Mouse (Mus musculus): ENCODE data around the gene Zfp574.

Zfp574 gene

DNA sequence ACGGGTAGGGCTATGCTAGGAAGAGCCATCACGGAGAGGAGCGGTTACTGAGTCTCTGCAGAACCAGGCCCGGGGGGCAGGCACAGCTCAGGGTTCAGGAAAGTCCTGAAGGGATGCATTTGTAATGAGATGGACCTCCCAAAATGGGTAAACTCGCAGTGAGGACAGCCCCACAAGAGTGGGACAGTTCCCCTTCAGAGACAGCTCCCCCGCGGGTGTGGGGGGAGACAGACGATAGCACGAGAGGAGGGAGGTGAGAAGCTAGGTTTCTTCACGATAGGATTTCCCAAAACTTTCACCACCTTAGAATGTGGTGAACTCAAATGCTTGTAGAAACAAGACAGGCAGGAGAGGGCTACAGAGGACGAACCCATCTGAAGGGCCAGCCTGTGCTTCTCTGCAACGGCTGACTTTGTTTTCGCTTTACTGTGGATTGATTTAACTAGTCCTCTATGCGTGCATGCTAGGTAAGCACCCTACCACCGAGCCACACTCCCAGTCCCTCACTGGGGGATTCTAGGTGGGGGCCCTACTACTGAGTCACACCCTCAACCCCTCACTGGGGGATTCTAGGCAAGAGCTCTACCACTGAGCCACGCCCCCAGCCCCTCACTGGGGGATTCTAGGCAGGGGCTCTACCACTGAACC lies 40.7 kb downstream of the Zfp574 start:
- DNase-seq, result no peak

DNA sequence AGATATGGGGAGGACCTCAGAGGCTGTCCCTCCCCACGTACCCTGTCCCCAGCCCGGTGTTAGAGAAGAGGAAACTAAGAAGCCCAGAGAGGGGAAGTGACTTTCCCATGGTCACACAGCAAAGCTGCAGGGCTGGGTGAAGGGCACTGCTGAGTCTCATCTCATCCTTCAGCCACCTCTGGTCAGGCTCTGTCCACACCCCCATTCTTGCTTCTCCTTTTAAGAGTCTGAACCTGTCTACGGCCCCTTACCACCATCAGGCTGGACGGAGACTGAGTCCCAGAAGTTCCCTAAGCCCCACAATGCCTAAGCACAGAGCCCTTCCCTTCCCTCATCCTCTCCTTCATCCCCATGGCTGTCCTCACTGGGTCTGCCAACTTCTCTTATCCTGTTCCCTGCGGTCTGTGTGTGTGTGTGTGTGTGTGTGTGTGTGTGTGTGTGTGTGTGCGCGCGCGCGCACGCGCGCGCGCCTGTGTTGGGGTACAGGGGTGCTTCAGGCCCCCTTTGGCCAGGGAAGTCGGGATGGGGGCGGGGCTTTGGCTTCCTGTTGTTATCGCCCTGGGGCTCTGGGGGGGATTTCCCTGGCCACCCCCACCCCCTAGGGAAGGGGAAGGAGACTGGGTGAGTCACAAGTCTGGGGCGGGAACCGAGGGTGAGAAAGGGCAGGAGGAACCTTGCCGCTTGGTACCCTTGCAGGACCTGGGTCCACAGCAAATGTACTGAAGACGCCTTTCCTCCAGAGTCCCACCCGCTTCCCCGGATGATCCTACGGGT lies 47.9 kb downstream of the Zfp574 start:
- DNase-seq, result peak in 1 of 2 experiments; percentile 33

DNA sequence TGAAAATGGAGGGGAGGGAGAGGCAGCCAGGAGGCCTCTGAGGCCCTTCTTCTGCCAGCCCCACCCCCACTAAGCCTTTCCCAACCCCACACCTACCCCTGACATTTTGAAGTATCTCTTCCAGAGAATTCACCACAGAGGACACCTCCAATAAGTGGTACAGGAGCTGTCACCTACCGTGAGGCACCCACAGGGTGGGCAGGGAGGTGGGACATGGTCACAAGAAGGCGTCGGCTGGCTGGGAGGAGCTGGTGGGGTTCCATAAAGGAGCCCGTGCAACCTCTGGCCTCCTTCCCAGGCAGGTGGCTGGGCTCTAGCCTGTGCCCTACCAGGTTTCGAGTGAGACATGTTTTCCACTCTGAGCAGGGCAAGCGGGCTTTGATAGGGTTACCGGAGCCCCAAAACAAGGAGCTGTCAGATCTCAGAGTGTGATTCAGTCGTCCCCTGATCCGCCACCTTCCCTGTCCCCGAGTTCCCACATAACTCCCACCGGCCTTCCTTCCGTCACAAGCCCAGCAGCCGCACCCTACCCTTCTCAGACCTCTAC lies 48.9 kb downstream of the Zfp574 start:
- DNase-seq, result peak in 1 of 2 experiments; percentile 3

DNA sequence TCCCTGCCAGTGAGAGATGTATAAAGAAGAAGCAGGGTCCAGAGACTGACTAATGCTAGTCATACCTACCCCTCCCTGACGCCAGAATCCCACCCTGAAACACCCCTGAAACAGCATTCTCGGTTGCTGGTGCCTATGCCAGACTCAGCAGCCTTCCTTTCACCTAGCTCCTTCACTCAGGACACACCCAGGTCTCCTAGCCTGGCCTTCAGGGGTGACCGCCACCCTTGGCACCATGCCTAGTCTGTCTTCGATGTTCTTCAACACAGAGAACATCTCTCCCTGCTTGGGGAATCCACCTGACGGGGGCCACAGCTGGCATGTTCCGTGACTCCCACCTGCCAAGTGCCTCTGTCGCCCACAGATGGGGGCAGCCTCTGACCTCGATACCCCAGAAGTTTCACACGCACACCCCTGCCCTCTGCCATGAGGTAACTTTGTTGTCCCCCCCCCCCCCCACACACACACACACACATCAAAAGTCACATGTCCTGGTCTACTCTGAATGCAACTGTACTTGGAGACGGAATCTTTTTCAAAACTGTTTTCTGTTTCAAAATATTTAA lies 53.4 kb downstream of the Zfp574 start:
- no peak for DNase-seq

DNA sequence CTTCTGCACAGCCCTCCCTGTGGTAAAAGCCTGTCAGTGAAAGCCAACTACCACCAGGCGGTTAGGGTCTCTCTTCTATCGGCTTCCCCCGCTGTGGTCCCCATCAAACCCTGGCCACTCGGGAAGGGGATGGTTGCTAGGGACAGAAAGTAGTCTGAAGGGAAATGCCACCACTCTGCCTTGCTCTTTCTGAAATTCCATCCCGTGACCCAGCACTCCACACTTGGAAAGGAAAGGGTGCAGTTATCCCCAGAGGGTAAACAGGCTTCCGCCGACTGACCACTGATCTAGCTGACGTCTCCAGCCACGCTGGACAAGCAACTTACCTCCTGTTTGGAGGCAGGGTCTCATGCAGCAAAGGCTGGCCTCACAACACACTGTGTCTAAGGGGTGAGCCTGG lies 55.6 kb downstream of the Zfp574 start:
- no peak for DNase-seq

DNA sequence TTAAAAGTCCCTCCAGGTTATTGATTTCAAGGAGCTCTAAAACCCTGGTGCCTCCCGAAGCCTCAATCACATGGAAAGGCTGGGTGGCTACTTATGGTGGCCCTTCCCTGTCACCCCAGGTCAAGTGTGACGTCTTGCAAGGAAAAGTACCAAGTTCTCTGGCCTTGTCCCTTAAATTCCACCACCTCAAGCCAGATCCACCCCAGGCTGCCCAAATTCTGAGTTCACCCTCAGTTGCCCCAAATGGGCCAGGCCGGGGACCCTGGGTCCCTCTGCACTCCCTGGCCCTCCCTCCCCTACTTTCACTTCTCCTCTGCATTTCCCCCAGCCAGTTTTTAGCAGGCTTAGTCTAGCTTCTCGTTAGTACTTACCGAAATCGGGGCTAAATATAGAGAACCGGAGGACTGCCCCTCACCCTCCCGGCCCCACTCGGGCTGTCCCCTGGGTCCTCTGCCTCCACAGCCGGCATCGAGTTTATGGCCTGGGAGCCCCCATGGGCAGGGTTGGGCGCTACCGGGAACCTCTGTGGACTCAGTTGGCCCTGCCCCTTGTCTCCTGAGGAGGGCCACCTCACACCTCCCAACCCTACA lies 57.1 kb downstream of the Zfp574 start:
- DNase-seq, result no peak

DNA sequence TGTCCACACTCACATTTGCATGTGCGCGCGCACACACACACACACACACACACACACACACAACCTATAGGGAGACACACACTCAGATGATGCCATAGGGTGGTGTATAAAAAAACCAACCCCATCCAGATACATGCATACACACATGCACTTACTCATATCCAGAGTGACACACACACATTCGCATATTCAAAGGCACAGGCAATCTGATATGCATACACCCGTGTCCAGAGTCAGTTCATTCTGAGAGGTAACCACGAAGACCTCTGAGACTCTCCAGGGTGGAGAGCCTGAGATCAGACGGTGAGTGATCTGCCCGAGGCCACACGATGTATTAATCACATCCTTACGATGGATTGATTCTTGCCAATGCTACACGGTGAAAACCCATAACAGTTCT lies 58.2 kb downstream of the Zfp574 start:
- no peak for DNase-seq

DNA sequence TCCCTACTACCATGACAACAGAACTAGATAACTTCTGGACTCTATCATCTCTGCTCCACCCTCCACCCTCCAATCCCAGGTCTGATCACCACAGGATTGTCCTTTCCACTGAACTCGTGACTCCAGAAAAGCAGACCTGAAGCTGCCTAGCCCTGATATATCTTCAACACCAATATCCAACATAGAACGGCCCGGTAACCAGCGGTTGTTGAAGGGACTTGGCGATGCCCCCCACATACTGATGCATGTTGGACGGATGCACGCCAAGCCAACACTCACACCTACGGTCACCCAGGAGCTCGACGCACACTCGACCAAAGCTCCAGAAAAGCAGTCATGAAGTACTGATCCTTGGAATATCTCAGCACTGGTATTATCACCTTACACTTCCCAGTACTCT lies 58.9 kb downstream of the Zfp574 start:
- no peak for DNase-seq

DNA sequence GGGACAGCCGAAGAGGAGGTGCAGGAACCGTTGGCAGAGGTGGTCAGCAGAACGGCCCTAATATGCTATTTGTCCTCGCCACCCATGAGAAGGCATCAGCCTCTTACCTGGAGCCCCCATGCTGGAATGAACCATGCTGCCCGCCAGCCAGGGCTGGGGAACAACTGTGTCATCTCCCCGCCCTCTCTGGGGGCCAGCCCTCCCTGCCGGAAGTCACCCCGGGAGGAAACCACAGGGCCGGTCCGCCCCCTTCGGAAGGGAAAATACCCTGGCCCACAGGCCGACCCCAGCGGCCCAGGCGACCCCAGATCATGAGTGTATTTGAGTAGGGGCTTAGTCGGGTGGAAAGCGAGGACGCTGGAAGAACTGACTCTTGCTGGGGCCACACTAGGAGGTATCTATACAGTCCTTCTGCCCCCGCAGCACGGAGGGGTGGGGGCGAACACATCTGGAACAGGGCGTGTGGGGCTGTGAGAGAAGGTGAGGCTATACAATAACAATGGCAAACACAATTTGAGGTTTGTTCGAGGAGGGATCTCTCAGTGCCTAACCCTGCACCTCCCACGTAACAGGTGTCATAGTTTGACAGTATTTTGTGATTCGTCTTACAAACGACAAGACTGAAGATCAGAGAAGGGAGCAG lies 60.1 kb downstream of the Zfp574 start:
- no peak for DNase-seq

Measured in cerebellum, postnatal 10 days (tissue).